15 mouse cellular contexts compared by ENCODE assay signal in genomic region chr4:82048171-82048570, GRCm38 (mm10).
"Had no signal": no experiment of that assay in that cellular context is flagged by ENCODE, and none has a peak within 500 bp of the region (broad histone marks: within the 10 kb centered on the region; RNA-seq: fewer than 3 reads in every experiment).

No protein-coding gene starts in this region.

- H3K27me3 ChIP-seq: midbrain, embryonic 12.5 days; neural tube, embryonic 12.5 days; stomach, embryonic 15.5 days had no signal

- DNase-seq: lung, adult 18-20 months; lung, embryonic 14.5 days; lung, postnatal 10 days; lung, postnatal 4 days; midbrain, embryonic 14.5 days; right cerebral cortex, postnatal 14 days; thymus, adult 2 months; thymus, postnatal 25 days; thymus, postnatal 4 days had no signal

- H3K4me2 ChIP-seq: lung, embryonic 14.5 days; midbrain, embryonic 12.5 days; neural tube, embryonic 12.5 days; stomach, embryonic 15.5 days had no signal

- H3K4me3 ChIP-seq: midbrain, embryonic 10.5 days; midbrain, embryonic 12.5 days; neural tube, embryonic 12.5 days; stomach, embryonic 15.5 days had no signal

- H3K27ac ChIP-seq: midbrain, embryonic 10.5 days; midbrain, embryonic 12.5 days; neural tube, embryonic 12.5 days; stomach, embryonic 15.5 days; stomach, postnatal 0 days had no signal

- H3K9me3 ChIP-seq: midbrain, embryonic 10.5 days; midbrain, embryonic 12.5 days; neural tube, embryonic 12.5 days; stomach, embryonic 15.5 days had no signal

- H3K36me3 ChIP-seq: midbrain, embryonic 10.5 days; midbrain, embryonic 12.5 days; neural tube, embryonic 12.5 days; stomach, embryonic 15.5 days had no signal

- H3K4me1 ChIP-seq: midbrain, embryonic 10.5 days; midbrain, embryonic 12.5 days; neural tube, embryonic 12.5 days; stomach, embryonic 15.5 days had no signal

- H3K9ac ChIP-seq: lung, embryonic 14.5 days; midbrain, embryonic 12.5 days; neural tube, embryonic 12.5 days; stomach, embryonic 15.5 days had no signal

- ATAC-seq: midbrain, embryonic 16.5 days had no signal
